Mouse (Mus musculus) retina, postnatal 7 days (tissue): ENCODE data around the gene Bid.

Experiments used
- DNase-seq: peaks from one replicate; pipeline ENCODE4 v3.0.0-alpha.2; 2012; ENCODE audit warnings: low read depth, low spot score

The Bid gene

GRCm38 (mm10) chr6:120916074-120916971 is at the start of gene Bid:
TSS of gene Bid (minus strand) at chr6:120916853.
- peak; percentile 46 for DNase-seq

GRCm38 (mm10) chr6:120965814-120966213 is 49.2 kb upstream of the Bid start:
- no peak for DNase-seq

GRCm38 (mm10) chr6:120964179-120964578 is 47.5 kb upstream of the Bid start:
- no peak for DNase-seq

GRCm38 (mm10) chr6:120960338-120961030 is 43.8 kb upstream of the Bid start:
- DNase-seq = no peak

GRCm38 (mm10) chr6:120957331-120957730 is 40.7 kb upstream of the Bid start:
- no peak for DNase-seq

- DNase-seq = no peak
Measured at GRCm38 (mm10) chr6:120956259-120957161, 39.9 kb upstream of the Bid start.

GRCm38 (mm10) chr6:120955215-120955614 is 38.6 kb upstream of the Bid start:
- no peak for DNase-seq

GRCm38 (mm10) chr6:120954241-120954640 is 37.6 kb upstream of the Bid start:
- DNase-seq = no peak

- DNase-seq = no peak
Measured at GRCm38 (mm10) chr6:120952475-120952874, 35.8 kb upstream of the Bid start.

- DNase-seq = no peak
Measured at GRCm38 (mm10) chr6:120951311-120951710, 34.7 kb upstream of the Bid start.

- DNase-seq = no peak
Measured at GRCm38 (mm10) chr6:120945510-120945909, 28.9 kb upstream of the Bid start.

GRCm38 (mm10) chr6:120943964-120944363 is 27.3 kb upstream of the Bid start:
- no peak for DNase-seq

- no peak for DNase-seq
Measured at GRCm38 (mm10) chr6:120943551-120943950, 26.9 kb upstream of the Bid start.

- DNase-seq = no peak
Measured at GRCm38 (mm10) chr6:120943079-120943478, 26.4 kb upstream of the Bid start.

GRCm38 (mm10) chr6:120941575-120941974 is 24.9 kb upstream of the Bid start:
- DNase-seq = no peak

- no peak for DNase-seq
Measured at GRCm38 (mm10) chr6:120941084-120941481, 24.4 kb upstream of the Bid start.

GRCm38 (mm10) chr6:120940446-120941083 is 23.9 kb upstream of the Bid start:
- DNase-seq = no peak

GRCm38 (mm10) chr6:120939783-120940182 is 23.1 kb upstream of the Bid start:
- DNase-seq = no peak

- DNase-seq = no peak
Measured at GRCm38 (mm10) chr6:120938763-120939450, 22.3 kb upstream of the Bid start.

- DNase-seq = no peak
Measured at GRCm38 (mm10) chr6:120937999-120938608, 21.5 kb upstream of the Bid start.
